Mouse (Mus musculus) ovary, postnatal 36 days (tissue): ENCODE results near the gene Acsl5.

Experiments used
- DNase-seq: peaks from one replicate; pipeline ENCODE4 v3.0.0; 2022; ENCODE audit warnings: low spot score, mixed read lengths

Acsl5 gene

DNA sequence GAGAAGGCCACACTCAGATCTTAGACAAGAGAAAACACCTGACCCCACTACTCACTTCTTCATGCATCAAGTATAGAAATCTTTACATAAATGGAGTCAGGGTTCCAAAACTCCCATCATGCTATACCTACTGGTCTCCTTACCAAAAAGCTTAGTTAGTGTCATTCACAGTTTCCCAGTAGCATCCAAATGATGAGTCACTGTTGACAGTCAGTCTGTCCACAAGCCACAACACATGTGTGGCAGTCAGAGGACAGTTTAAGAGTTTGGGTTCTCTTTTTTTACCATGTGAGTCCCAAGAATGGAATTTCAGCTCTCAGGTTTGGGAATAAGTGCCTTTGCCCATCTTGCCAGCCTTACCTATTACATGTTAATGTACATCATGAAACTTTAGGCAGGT lies 37.2 kb downstream of the Acsl5 start:
- no peak for DNase-seq

DNA sequence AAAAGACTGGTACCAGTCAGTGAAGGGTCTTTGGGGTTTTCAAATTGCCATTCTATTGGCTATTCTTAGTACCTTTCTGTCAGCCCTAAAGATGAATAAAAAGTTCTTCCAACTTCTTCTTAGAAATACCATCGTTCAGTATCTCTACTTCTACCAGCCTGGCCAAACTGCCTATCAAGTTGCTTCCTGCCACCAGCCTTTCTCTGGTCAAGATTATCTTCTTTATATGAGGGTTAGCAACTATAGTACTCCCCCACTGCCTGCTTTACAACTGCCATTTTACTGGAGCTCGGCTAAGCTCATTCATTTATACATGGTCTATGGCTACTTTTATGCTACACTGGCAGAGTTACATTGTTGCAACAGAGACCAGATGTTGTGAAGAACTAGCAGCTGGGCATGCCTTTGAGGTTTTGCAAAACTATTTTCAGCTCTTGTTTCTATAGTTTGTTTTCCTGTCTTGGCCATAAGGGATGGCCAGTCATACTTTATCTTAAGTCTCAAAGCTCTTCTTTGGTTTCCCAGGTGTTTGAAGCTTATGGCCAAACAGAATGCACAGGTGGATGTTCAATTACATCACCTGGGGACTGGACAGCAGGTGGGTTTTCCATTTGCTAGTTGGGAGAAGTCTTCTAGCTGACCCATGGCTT lies 39.0 kb downstream of the Acsl5 start:
- no peak for DNase-seq

DNA sequence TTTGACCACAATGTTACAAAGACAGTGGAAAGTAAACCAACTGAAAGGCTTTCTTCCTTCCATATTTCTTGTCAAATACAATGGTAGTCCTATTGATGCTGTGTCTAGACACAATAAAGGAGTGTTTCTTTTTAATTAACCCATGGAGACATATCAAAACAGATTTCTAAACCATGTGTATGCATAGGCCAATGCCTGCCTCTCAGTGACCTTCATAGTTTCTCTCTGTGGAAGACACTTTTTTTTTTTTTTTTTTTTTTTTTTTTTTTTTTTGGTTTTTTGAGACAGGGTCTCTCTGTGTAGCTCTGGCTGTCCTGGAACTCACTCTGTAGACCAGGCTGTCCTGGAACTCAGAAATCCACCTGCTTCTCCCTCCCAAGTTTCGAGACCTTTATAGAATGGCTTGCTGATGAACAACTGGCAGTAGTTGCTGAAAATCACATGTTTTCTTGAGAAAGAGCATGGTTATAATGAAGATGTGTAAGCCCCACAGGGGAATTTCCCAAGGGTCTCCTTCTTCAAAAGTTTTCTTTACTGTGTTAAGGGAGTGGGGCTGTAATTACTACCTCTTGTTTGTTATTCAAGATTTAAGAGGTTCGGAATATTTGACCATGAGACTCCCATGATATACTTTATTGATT lies 40.6 kb downstream of the Acsl5 start:
- no peak for DNase-seq

GRCm38 (mm10) chr19:55293175-55293574 lies 41.4 kb downstream of the Acsl5 start:
- DNase-seq, result no peak

GRCm38 (mm10) chr19:55295075-55295474 lies 43.3 kb downstream of the Acsl5 start:
- DNase-seq, result no peak

DNA sequence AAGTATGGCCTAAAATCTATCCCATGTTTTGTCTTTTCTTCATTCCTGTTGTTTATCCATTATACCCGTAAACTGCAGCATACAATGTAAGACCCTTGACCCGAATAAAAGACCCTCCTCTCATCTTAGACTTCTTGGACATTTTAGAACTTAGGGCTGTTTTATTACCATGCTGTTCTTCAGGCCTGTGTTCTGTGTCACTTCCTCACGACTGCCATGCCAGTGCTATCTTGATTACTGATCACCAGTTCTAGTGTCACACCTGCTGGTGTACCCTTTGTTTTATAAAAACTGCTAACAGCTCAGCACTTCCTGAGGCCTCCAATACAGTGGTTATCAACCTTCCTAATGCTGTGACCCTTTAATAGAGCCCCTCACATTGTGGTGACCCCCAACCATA lies 43.8 kb downstream of the Acsl5 start:
- DNase-seq, result no peak

GRCm38 (mm10) chr19:55296301-55296700 lies 44.6 kb downstream of the Acsl5 start:
- no peak for DNase-seq

DNA sequence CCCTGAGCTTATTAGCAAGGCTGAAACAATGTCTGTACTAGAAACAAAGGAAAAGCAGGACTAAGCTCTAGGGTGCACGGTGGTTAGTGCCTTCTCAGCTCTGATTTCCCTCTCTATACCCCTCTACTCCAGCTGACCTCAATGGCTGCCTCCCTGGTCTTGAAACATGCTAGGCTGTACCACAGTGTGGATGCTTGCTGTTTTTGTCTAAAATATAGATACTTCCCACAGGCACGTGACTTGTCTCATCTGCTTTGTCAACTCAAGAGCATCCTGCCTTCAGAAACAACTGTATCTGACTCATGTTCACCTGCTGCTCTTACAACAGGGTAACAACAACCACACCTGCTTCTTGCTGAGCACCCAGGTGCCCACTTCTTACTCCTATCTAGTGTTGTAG lies 45.8 kb downstream of the Acsl5 start:
- DNase-seq, result no peak

DNA sequence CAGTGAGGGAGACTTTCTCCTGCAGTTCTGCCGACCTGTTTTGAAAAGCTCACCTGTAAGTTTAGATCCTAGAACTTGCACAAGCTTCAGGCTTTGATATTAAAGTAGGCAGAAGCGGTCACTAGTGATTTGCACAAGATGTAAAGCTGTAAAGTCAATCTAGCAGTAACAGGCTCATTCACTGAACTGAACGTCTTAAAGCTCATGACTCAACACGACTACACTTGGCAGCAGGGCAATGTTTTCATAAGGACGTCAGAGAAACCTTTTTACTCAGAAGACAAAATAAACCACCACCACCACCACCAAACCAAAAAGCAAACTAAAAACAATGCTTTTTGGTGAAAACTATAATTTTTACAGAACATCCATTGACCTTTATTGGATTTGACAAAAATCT lies 46.2 kb downstream of the Acsl5 start:
- DNase-seq, result no peak

DNA sequence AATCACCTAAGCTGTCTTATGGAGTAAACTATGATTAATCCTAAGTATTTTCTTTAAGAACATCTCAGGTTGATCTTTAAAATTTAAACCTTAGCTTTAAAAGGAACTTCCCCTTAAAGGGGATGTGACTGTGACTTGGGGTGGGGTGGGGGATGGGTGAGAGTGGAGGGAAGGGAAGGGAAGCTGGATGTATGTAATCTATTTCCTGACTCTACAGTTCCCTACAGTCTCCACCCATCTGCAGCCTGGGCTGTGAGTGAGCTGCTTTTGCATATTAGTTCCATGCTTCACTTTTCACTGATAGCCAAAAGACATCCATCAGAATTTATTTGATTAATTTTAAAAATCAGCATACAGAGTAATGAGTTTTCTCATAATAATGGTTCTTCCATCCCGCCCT lies 47.6 kb downstream of the Acsl5 start:
- no peak for DNase-seq

- DNase-seq, result no peak
Measured at GRCm38 (mm10) chr19:55300525-55300924, 48.8 kb downstream of the Acsl5 start.

GRCm38 (mm10) chr19:55305024-55305423 lies 53.3 kb downstream of the Acsl5 start:
- DNase-seq, result no peak

- DNase-seq, result no peak
Measured at GRCm38 (mm10) chr19:55311874-55312273, 60.1 kb downstream of the Acsl5 start.

- no peak for DNase-seq
Measured at GRCm38 (mm10) chr19:55313649-55314048, 61.9 kb downstream of the Acsl5 start.

GRCm38 (mm10) chr19:55315452-55316108 lies 63.8 kb downstream of the Acsl5 start, which contains the start of gene Zdhhc6:
TSS of gene Zdhhc6 (minus strand) at chr19:55316032.
- peak; percentile 83 for DNase-seq

GRCm38 (mm10) chr19:55316109-55316714 lies 64.5 kb downstream of the Acsl5 start, which contains the start of gene Vti1a:
TSS of gene Vti1a (plus strand) at chr19:55316295.
- DNase-seq, result peak; percentile 85

DNA sequence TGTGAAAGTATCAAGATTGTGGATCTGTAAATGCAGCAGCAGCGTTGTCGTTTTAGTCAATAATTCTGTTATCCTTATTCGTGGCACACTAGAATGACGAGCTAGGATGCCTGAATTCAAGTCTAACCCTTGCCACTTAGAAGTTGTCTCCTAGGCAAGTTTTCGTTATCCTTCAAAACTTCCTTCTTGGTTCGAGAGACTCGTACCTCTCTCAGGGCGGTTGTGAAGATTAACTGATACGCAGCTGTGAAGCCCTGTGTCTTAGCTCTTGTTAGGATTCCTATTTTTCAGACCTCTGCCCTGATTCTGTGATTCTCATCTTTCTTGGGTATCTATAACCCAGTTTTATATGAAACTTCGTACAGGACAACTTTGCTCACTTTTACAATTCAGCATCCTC lies 65.2 kb downstream of the Acsl5 start:
- DNase-seq, result no peak

- no peak for DNase-seq
Measured at GRCm38 (mm10) chr19:55319036-55319435, 67.3 kb downstream of the Acsl5 start.

DNA sequence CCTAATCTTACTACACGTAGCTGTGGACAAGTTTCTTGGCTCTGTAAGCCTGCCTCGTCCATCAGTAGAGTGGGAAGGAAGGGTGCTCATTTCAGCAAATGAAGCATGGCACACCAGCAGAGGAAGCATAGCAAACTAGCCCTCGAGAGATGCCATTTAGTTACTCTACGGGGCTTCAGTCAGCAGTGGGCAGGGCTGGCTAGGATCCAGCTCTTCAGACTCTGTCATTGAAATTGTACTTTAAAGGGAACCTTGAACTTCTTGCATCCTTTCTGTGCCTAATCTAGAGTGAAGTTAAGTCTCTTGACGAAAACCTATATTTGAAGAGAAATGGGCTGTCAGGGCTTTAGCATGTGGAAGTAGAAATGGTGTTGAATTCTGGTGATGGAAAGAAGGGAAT lies 67.8 kb downstream of the Acsl5 start:
- no peak for DNase-seq

DNA sequence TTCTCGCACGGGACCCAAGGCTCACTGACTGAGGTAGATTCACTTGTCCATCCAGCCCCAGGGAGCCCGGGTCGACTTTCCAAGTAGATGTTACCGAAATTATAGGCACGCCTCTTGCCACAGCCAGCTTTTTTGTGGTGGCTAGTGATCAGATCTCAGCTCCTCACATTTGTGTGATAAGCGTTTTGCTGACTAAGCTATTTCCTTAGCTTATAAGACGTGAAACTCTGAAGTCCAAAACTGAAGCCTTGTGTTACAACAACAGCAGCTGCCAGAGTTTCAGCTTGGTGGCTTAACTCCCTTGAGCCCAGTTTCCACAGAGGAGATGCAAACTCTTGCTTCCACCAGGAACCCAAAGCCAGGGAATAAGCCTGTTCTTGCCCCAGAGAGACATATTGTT lies 70.9 kb downstream of the Acsl5 start:
- no peak for DNase-seq

DNA sequence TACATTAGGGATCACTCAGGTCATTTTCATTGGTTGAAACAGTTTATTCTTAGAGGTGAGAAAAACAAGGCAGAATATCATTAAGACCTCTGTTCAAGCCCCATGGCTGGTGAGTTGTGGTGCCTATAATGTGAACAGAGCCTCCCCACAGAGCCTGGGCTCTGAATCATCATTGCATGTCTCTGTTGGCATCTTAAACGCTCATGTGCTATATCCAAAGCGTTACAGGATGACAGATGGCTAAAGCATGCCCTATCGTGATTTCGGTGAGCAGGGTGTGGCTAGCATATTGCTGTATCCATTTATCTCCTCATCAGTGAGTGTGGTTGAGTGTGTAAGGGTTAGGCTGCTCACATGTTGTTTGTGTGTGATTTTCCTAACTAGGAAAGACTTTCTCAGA lies 75.8 kb downstream of the Acsl5 start:
- no peak for DNase-seq

DNA sequence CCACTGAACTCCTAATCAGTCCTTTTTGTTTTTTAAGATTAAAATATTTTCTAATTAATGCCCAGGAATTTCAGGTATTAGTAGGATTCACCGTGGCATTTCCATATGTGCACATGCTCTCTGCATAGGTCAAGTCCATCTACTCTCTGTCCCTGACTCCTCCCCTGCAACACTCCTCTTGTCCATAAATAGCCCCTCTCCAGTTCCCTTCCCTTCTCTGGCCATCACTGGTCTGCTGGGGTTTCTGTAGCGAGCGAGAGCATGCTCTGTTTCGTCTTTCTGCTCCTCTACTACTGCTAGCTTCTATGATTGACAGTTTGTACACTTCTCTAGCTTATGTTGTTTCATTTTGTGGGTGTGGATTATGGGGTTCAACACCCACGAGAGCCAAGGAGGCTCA lies 80.0 kb downstream of the Acsl5 start:
- DNase-seq, result no peak
